Mouse (Mus musculus): ENCODE measurements around the gene Tac2. TPM values are rescaled to one million over a fixed set of nuclear protein-coding genes. Genes with fewer than 3 reads are reported as not detected.

The Tac2 gene
- polyA plus RNA-seq (2014; fragmentation: Illumina TruSeq; extraction: RNeasy Lipid Tissue Mini Kit (QIAGEN cat#74804); ENCODE audit: low read depth, low replicate concordance) = not detected

GRCm38 (mm10) chr10:127724178-127724577 lies at the start of gene Tac2:
Gene Tac2 (plus strand): TSS chr10:127724478.

GRCm38 (mm10) chr10:127704766-127705220 lies 19.5 kb upstream of the Tac2 start, which contains the start of gene Myo1a:
Gene Myo1a (plus strand): TSS chr10:127705170.

GRCm38 (mm10) chr10:127739083-127739660 lies 14.9 kb downstream of the Tac2 start, which contains the start of gene Zbtb39:
Gene Zbtb39 (plus strand): TSS chr10:127739538.

GRCm38 (mm10) chr10:127751548-127751947 lies 27.3 kb downstream of the Tac2 start, which contains the start of gene Gpr182:
Gene Gpr182 (minus strand): TSS chr10:127751732.

GRCm38 (mm10) chr10:127759181-127760110 lies 35.2 kb downstream of the Tac2 start, which contains the start of the genes Rdh1 and Rdh16f1:
Gene Rdh1 (plus strand): TSS chr10:127759721.
Gene Rdh16f1 (plus strand): TSS chr10:127759787.

GRCm38 (mm10) chr10:127776011-127776410 lies 51.7 kb downstream of the Tac2 start, which contains the start of gene Rdh9:
Gene Rdh9 (plus strand): TSS chr10:127776386.

Other genes with a start within 250 kb of the Tac2 start
- not detected for gene Stac3, start 222.8 kb upstream of the Tac2 start, polyA plus RNA-seq (2014; fragmentation: Illumina TruSeq; extraction: RNeasy Lipid Tissue Mini Kit (QIAGEN cat#74804); ENCODE audit: low read depth, low replicate concordance)
- 2.6 TPM for gene Ndufa4l2, start 209.5 kb upstream of the Tac2 start, polyA plus RNA-seq (2014; fragmentation: Illumina TruSeq; extraction: RNeasy Lipid Tissue Mini Kit (QIAGEN cat#74804); ENCODE audit: low read depth, low replicate concordance)
- gene Shmt2, start 202.0 kb upstream of the Tac2 start, polyA plus RNA-seq (2014; fragmentation: Illumina TruSeq; extraction: RNeasy Lipid Tissue Mini Kit (QIAGEN cat#74804); ENCODE audit: low read depth, low replicate concordance) = 2.1 TPM
- gene Nxph4, start 189.9 kb upstream of the Tac2 start, polyA plus RNA-seq (2014; fragmentation: Illumina TruSeq; extraction: RNeasy Lipid Tissue Mini Kit (QIAGEN cat#74804); ENCODE audit: low read depth, low replicate concordance) = not detected
- 6.5 TPM for gene Lrp1, start 103.3 kb upstream of the Tac2 start, polyA plus RNA-seq (2014; fragmentation: Illumina TruSeq; extraction: RNeasy Lipid Tissue Mini Kit (QIAGEN cat#74804); ENCODE audit: low read depth, low replicate concordance)
- 42.6 TPM for gene Stat6, start 81.5 kb upstream of the Tac2 start, polyA plus RNA-seq (2014; fragmentation: Illumina TruSeq; extraction: RNeasy Lipid Tissue Mini Kit (QIAGEN cat#74804); ENCODE audit: low read depth, low replicate concordance)
- 12.3 TPM for gene Nemp1, start 57.6 kb upstream of the Tac2 start, polyA plus RNA-seq (2014; fragmentation: Illumina TruSeq; extraction: RNeasy Lipid Tissue Mini Kit (QIAGEN cat#74804); ENCODE audit: low read depth, low replicate concordance)
- gene Nab2, start 55.9 kb upstream of the Tac2 start, polyA plus RNA-seq (2014; fragmentation: Illumina TruSeq; extraction: RNeasy Lipid Tissue Mini Kit (QIAGEN cat#74804); ENCODE audit: low read depth, low replicate concordance) = 3.4 TPM
- gene Myo1a, start 19.3 kb upstream of the Tac2 start, polyA plus RNA-seq (2014; fragmentation: Illumina TruSeq; extraction: RNeasy Lipid Tissue Mini Kit (QIAGEN cat#74804); ENCODE audit: low read depth, low replicate concordance) = 0.41 TPM
- 3.3 TPM for gene Zbtb39, start 15.1 kb downstream of the Tac2 start, polyA plus RNA-seq (2014; fragmentation: Illumina TruSeq; extraction: RNeasy Lipid Tissue Mini Kit (QIAGEN cat#74804); ENCODE audit: low read depth, low replicate concordance)
- 2.9 TPM for gene Gpr182, start 27.3 kb downstream of the Tac2 start, polyA plus RNA-seq (2014; fragmentation: Illumina TruSeq; extraction: RNeasy Lipid Tissue Mini Kit (QIAGEN cat#74804); ENCODE audit: low read depth, low replicate concordance)
- gene Rdh1, start 35.2 kb downstream of the Tac2 start, polyA plus RNA-seq (2014; fragmentation: Illumina TruSeq; extraction: RNeasy Lipid Tissue Mini Kit (QIAGEN cat#74804); ENCODE audit: low read depth, low replicate concordance) = 6.2 TPM
- gene Rdh16f1, start 35.3 kb downstream of the Tac2 start, polyA plus RNA-seq (2014; fragmentation: Illumina TruSeq; extraction: RNeasy Lipid Tissue Mini Kit (QIAGEN cat#74804); ENCODE audit: low read depth, low replicate concordance) = not detected
- gene Rdh9, start 51.9 kb downstream of the Tac2 start, polyA plus RNA-seq (2014; fragmentation: Illumina TruSeq; extraction: RNeasy Lipid Tissue Mini Kit (QIAGEN cat#74804); ENCODE audit: low read depth, low replicate concordance) = 5.9 TPM
- 0.29 TPM for gene Rdh16, start 76.7 kb downstream of the Tac2 start, polyA plus RNA-seq (2014; fragmentation: Illumina TruSeq; extraction: RNeasy Lipid Tissue Mini Kit (QIAGEN cat#74804); ENCODE audit: low read depth, low replicate concordance)
- not detected for gene Rdh19, start 125.5 kb downstream of the Tac2 start, polyA plus RNA-seq (2014; fragmentation: Illumina TruSeq; extraction: RNeasy Lipid Tissue Mini Kit (QIAGEN cat#74804); ENCODE audit: low read depth, low replicate concordance)
- gene Rdh16f2, start 142.0 kb downstream of the Tac2 start, polyA plus RNA-seq (2014; fragmentation: Illumina TruSeq; extraction: RNeasy Lipid Tissue Mini Kit (QIAGEN cat#74804); ENCODE audit: low read depth, low replicate concordance) = not detected
- gene Rdh7, start 164.3 kb downstream of the Tac2 start, polyA plus RNA-seq (2014; fragmentation: Illumina TruSeq; extraction: RNeasy Lipid Tissue Mini Kit (QIAGEN cat#74804); ENCODE audit: low read depth, low replicate concordance) = not detected
- gene Sdr9c7, start 174.0 kb downstream of the Tac2 start, polyA plus RNA-seq (2014; fragmentation: Illumina TruSeq; extraction: RNeasy Lipid Tissue Mini Kit (QIAGEN cat#74804); ENCODE audit: low read depth, low replicate concordance) = 2.9 TPM

All from adrenal gland, adult 10 weeks (tissue).